Mouse (Mus musculus): Measurements from ENCODE around the gene Map4k2. TPM values are rescaled to one million over a fixed set of nuclear protein-coding genes. Genes with fewer than 3 reads are reported as not detected.
A peak's percentile ranks its signal among the peaks of the same experiment; 100 is the strongest.

Map4k2 gene
- polyA plus RNA-seq, 1 experiment from 2014 or later: 10.1 TPM

GRCm38 (mm10) chr19:6324751-6325150, 16.2 kb upstream of the Map4k2 start:
- WGBS (ENCODE audit: insufficient replicate concordance): 78% methylated on average over 9 of the region's 9 CpGs
- ATAC-seq (replicated peaks; ENCODE audit: insufficient number of reproducible peaks, low FRiP score, low TSS enrichment): no peak
- H3K27ac ChIP-seq (ENCODE audit: low read depth, low read length): no peak overlapping the region

GRCm38 (mm10) chr19:6331178-6331577, 9.8 kb upstream of the Map4k2 start:
- H3K27ac ChIP-seq (ENCODE audit: low read depth, low read length): no peak overlapping the region
- ATAC-seq (replicated peaks; ENCODE audit: insufficient number of reproducible peaks, low FRiP score, low TSS enrichment): no peak
- WGBS (ENCODE audit: insufficient replicate concordance): 47% methylated on average over 5 of the region's 5 CpGs
- no peak overlapping the region for H3K4me3 ChIP-seq (ENCODE audit: low read depth, low read length)
- H3K4me1 ChIP-seq (ENCODE audit: control insufficient read depth, insufficient read depth, low read length): peaks cover 6% of the 10 kb centered on the region
- H3K9me3 ChIP-seq (replicated peaks; ENCODE audit: control insufficient read depth, low read length): no peaks in the 10 kb centered on the region
- peak overlapping the region; percentile 2; the same call in 1 of the 2 replicates for H3K9ac ChIP-seq (ENCODE audit: low read depth, low read length)
- H3K36me3 ChIP-seq (ENCODE audit: control insufficient read depth, insufficient read depth, low read length): no peaks in the 10 kb centered on the region
- H3K27me3 ChIP-seq (ENCODE audit: control insufficient read depth, insufficient read depth, low read length): no peaks in the 10 kb centered on the region
- peak overlapping the region; percentile 31 for H3K4me2 ChIP-seq

More at GRCm38 (mm10) chr19:6324751-6325150, 16.2 kb upstream of the Map4k2 start:
- Histone ChIP-seq H3K4me3 (ENCODE audit: low read depth, low read length) (no peak overlapping the region), H3K9me3 (replicated peaks; ENCODE audit: control insufficient read depth, low read length) (no peaks in the 10 kb centered on the region), H3K9ac (ENCODE audit: low read depth, low read length) (no peak overlapping the region), H3K4me2 (no peak overlapping the region), H3K36me3 (ENCODE audit: control insufficient read depth, insufficient read depth, low read length) (no peaks in the 10 kb centered on the region), H3K27me3 (ENCODE audit: control insufficient read depth, insufficient read depth, low read length) (no peaks in the 10 kb centered on the region), H3K4me1 (ENCODE audit: control insufficient read depth, insufficient read depth, low read length) (peaks cover 16% of the 10 kb centered on the region)

- H3K4me1 ChIP-seq (ENCODE audit: control insufficient read depth, insufficient read depth, low read length): peaks cover 14% of the 10 kb centered on the region
- no peak overlapping the region for H3K27ac ChIP-seq (ENCODE audit: low read depth, low read length)
- peak overlapping the region; percentile 43; the same call in 1 of the 2 replicates for H3K9ac ChIP-seq (ENCODE audit: low read depth, low read length)
- no peak for ATAC-seq (replicated peaks; ENCODE audit: insufficient number of reproducible peaks, low FRiP score, low TSS enrichment)
- no peaks in the 10 kb centered on the region for H3K27me3 ChIP-seq (ENCODE audit: control insufficient read depth, insufficient read depth, low read length)
- WGBS (ENCODE audit: insufficient replicate concordance): 22% methylated on average over 13 of the region's 13 CpGs
- peak overlapping the region; percentile 31 for H3K4me2 ChIP-seq
- no peaks in the 10 kb centered on the region for H3K9me3 ChIP-seq (replicated peaks; ENCODE audit: control insufficient read depth, low read length)
- no peak overlapping the region for H3K4me3 ChIP-seq (ENCODE audit: low read depth, low read length)
- H3K36me3 ChIP-seq (ENCODE audit: control insufficient read depth, insufficient read depth, low read length): no peaks in the 10 kb centered on the region; the same call in 1 of the 2 replicates
These were observed 9.0 kb upstream of the Map4k2 start for GRCm38 (mm10) chr19:6331719-6332516.

GRCm38 (mm10) chr19:6333761-6334595, 7.0 kb upstream of the Map4k2 start:
- WGBS (ENCODE audit: insufficient replicate concordance): 64% methylated on average over 9 of the region's 9 CpGs
- Histone ChIP-seq H3K4me3 (ENCODE audit: low read depth, low read length) (peak overlapping the region; percentile 89), H3K9me3 (replicated peaks; ENCODE audit: control insufficient read depth, low read length) (no peaks in the 10 kb centered on the region), H3K27ac (ENCODE audit: low read depth, low read length) (peak overlapping the region; percentile 60), H3K4me2 (peak overlapping the region; percentile 91), H3K4me1 (ENCODE audit: control insufficient read depth, insufficient read depth, low read length) (peaks cover 15% of the 10 kb centered on the region), H3K27me3 (ENCODE audit: control insufficient read depth, insufficient read depth, low read length) (no peaks in the 10 kb centered on the region), H3K9ac (ENCODE audit: low read depth, low read length) (peak overlapping the region; percentile 56; the same call in 1 of the 2 replicates), H3K36me3 (ENCODE audit: control insufficient read depth, insufficient read depth, low read length) (peaks cover 17% of the 10 kb centered on the region)
- ATAC-seq (replicated peaks; ENCODE audit: insufficient number of reproducible peaks, low FRiP score, low TSS enrichment): no peak

- H3K27me3 ChIP-seq (ENCODE audit: control insufficient read depth, insufficient read depth, low read length): no peaks in the 10 kb centered on the region
- H3K4me3 ChIP-seq (ENCODE audit: low read depth, low read length): peak within 1 kb of the TSS; percentile 89
- peaks cover 15% of the 10 kb centered on the region for H3K4me1 ChIP-seq (ENCODE audit: control insufficient read depth, insufficient read depth, low read length)
- peak; percentile 80 for ATAC-seq (replicated peaks; ENCODE audit: insufficient number of reproducible peaks, low FRiP score, low TSS enrichment)
- H3K36me3 ChIP-seq (ENCODE audit: control insufficient read depth, insufficient read depth, low read length): peaks cover 26% of the 10 kb centered on the region
- H3K9me3 ChIP-seq (replicated peaks; ENCODE audit: control insufficient read depth, low read length): no peaks in the 10 kb centered on the region
- H3K9ac ChIP-seq (ENCODE audit: low read depth, low read length): peak within 1 kb of the TSS; percentile 86
- under 1% methylated on average over 39 of the region's 43 CpGs for WGBS (ENCODE audit: insufficient replicate concordance)
- peak within 1 kb of the TSS; percentile 66 for H3K27ac ChIP-seq (ENCODE audit: low read depth, low read length)
- peak within 1 kb of the TSS; percentile 91 for H3K4me2 ChIP-seq
These were observed 6.1 kb upstream of the Map4k2 start, which contains the start of gene Men1 for GRCm38 (mm10) chr19:6334673-6335457. TSS of gene Men1 (plus strand) at chr19:6334979.

GRCm38 (mm10) chr19:6335458-6335827, 5.5 kb upstream of the Map4k2 start:
- Histone ChIP-seq H3K4me3 (ENCODE audit: low read depth, low read length) (peak overlapping the region; percentile 89), H3K27me3 (ENCODE audit: control insufficient read depth, insufficient read depth, low read length) (no peaks in the 10 kb centered on the region), H3K4me1 (ENCODE audit: control insufficient read depth, insufficient read depth, low read length) (peaks cover 19% of the 10 kb centered on the region), H3K36me3 (ENCODE audit: control insufficient read depth, insufficient read depth, low read length) (peaks cover 29% of the 10 kb centered on the region), H3K27ac (ENCODE audit: low read depth, low read length) (peak overlapping the region; percentile 66), H3K4me2 (peak overlapping the region; percentile 91), H3K9ac (ENCODE audit: low read depth, low read length) (peak overlapping the region; percentile 86), H3K9me3 (replicated peaks; ENCODE audit: control insufficient read depth, low read length) (no peaks in the 10 kb centered on the region)
- peak; percentile 16 for ATAC-seq (replicated peaks; ENCODE audit: insufficient number of reproducible peaks, low FRiP score, low TSS enrichment)
- 1% methylated on average over 23 of the region's 25 CpGs for WGBS (ENCODE audit: insufficient replicate concordance)

GRCm38 (mm10) chr19:6336920-6337319, 4.0 kb upstream of the Map4k2 start:
- Histone ChIP-seq H3K9ac (ENCODE audit: low read depth, low read length) (no peak overlapping the region), H3K27me3 (ENCODE audit: control insufficient read depth, insufficient read depth, low read length) (no peaks in the 10 kb centered on the region), H3K4me3 (ENCODE audit: low read depth, low read length) (peak overlapping the region; percentile 89; the same call in 1 of the 2 replicates), H3K4me2 (peak overlapping the region; percentile 91), H3K27ac (ENCODE audit: low read depth, low read length) (no peak overlapping the region), H3K4me1 (ENCODE audit: control insufficient read depth, insufficient read depth, low read length) (peaks cover 26% of the 10 kb centered on the region), H3K9me3 (replicated peaks; ENCODE audit: control insufficient read depth, low read length) (no peaks in the 10 kb centered on the region), H3K36me3 (ENCODE audit: control insufficient read depth, insufficient read depth, low read length) (peaks cover 29% of the 10 kb centered on the region)
- 93% methylated on average over 10 of the region's 10 CpGs for WGBS (ENCODE audit: insufficient replicate concordance)
- no peak for ATAC-seq (replicated peaks; ENCODE audit: insufficient number of reproducible peaks, low FRiP score, low TSS enrichment)

- H3K4me1 ChIP-seq (ENCODE audit: control insufficient read depth, insufficient read depth, low read length): peaks cover 30% of the 10 kb centered on the region
- H3K4me2 ChIP-seq: no peak overlapping the region
- H3K27ac ChIP-seq (ENCODE audit: low read depth, low read length): no peak overlapping the region
- no peaks in the 10 kb centered on the region for H3K9me3 ChIP-seq (replicated peaks; ENCODE audit: control insufficient read depth, low read length)
- no peaks in the 10 kb centered on the region for H3K27me3 ChIP-seq (ENCODE audit: control insufficient read depth, insufficient read depth, low read length)
- H3K9ac ChIP-seq (ENCODE audit: low read depth, low read length): no peak overlapping the region
- 95% methylated on average over 7 of the region's 7 CpGs for WGBS (ENCODE audit: insufficient replicate concordance)
- ATAC-seq (replicated peaks; ENCODE audit: insufficient number of reproducible peaks, low FRiP score, low TSS enrichment): no peak
- peaks cover 29% of the 10 kb centered on the region for H3K36me3 ChIP-seq (ENCODE audit: control insufficient read depth, insufficient read depth, low read length)
- no peak overlapping the region for H3K4me3 ChIP-seq (ENCODE audit: low read depth, low read length)
These were observed 2.8 kb upstream of the Map4k2 start for GRCm38 (mm10) chr19:6338171-6338570.
